17 mouse cellular contexts compared by ENCODE assay signal in genomic region chr6:31176831-31177230, GRCm38 (mm10).
DNase-seq lines count a peak whose midpoint lies in the region; ATAC-seq and TF ChIP-seq lines count a peak whose summit lies in the region.
"Had no signal": no experiment of that assay in that cellular context is flagged by ENCODE, and none has a peak within 500 bp of the region (broad histone marks: within the 10 kb centered on the region; RNA-seq: fewer than 3 reads in every experiment).

No protein-coding gene starts in this region.

- H3K27me3 ChIP-seq in heart, adult 2 months (ENCODE audit: control insufficient read depth, insufficient read depth, low read length) = no peaks in the 10 kb centered on the region
- H3K27me3 ChIP-seq in CH12.LX (replicated peaks) = no peaks in the 10 kb centered on the region
- H3K27me3 ChIP-seq in megakaryocyte, embryonic 14.5 days (replicated peaks) = no peaks in the 10 kb centered on the region
- H3K27me3 ChIP-seq: embryonic facial prominence, embryonic 15.5 days; heart, embryonic 13.5 days; hindbrain, embryonic 15.5 days had no signal

- intact Hi-C loops in heart, adult 2 months (cut with DNase I) = loop anchor here (5.0 kb wide), 1 partner anchor 100 kb away; no protein-coding TSS in a partner anchor

- TF ChIP-seq CTCF in heart, adult 2 months (IDR thresholded peaks at IDR 0.05) = no peak
- TF ChIP-seq CTCF in CH12.LX (conservative IDR thresholded peaks at IDR 0.05 in 1 of 2, IDR thresholded peaks at IDR 0.05 in 1 of 2; ENCODE audit: low read depth in 2 of 2, low read length in 2 of 2) = no peak

- no peak for TF ChIP-seq POLR2A in heart, adult 2 months (IDR thresholded peaks at IDR 0.05; ENCODE audit: insufficient read depth, low read depth, low read length)
- no peak for TF ChIP-seq POLR2A in CH12.LX (IDR thresholded peaks at IDR 0.05; ENCODE audit: low read depth, low read length)

- no peaks in the 10 kb centered on the region for H3K9me3 ChIP-seq in CH12.LX (replicated peaks; ENCODE audit: low read length)
- no peaks in the 10 kb centered on the region for H3K9me3 ChIP-seq in megakaryocyte, embryonic 14.5 days
- H3K9me3 ChIP-seq: embryonic facial prominence, embryonic 15.5 days; forebrain, embryonic 10.5 days; G1E; heart, embryonic 13.5 days; hindbrain, embryonic 15.5 days had no signal

- TF ChIP-seq RAD21 in CH12.LX (IDR thresholded peaks at IDR 0.05; ENCODE audit: low read depth, low read length) = no peak

- DNase-seq in heart, adult 2 months = no peak
- no peak for DNase-seq in heart, adult 18-20 months
- DNase-seq in CH12.LX (ENCODE audit: extremely low read depth) = no peak
- DNase-seq in urinary bladder, adult 2 months (ENCODE audit: low spot score) = no peak
- no peak for DNase-seq in urinary bladder, adult 18-20 months (ENCODE audit: low spot score in 2 of 2)
- no peak for DNase-seq in testis, postnatal 14 days (ENCODE audit: low spot score)
- DNase-seq: cerebellum, adult 2 months; heart, postnatal 36 days had no signal

- WGBS in heart, adult 2 months = 79% methylated on average over 1 of the region's 1 CpGs

- H3K79me2 ChIP-seq in heart, adult 2 months (replicated peaks; ENCODE audit: control insufficient read depth, insufficient read depth, low read length) = peaks cover 6% of the 10 kb centered on the region
- peaks cover 7% of the 10 kb centered on the region; the same call in 1 of the 2 replicates for H3K79me2 ChIP-seq in CH12.LX (replicated peaks; ENCODE audit: control insufficient read depth, extremely low read depth, insufficient read depth, poor library complexity, severe bottlenecking)

- H3K4me1 ChIP-seq in heart, adult 2 months (ENCODE audit: control insufficient read depth, insufficient read depth, low read length) = peaks cover 23% of the 10 kb centered on the region
- H3K4me1 ChIP-seq in CH12.LX (ENCODE audit: control insufficient read depth in 1 of 2, insufficient read depth in 2 of 2) = peaks cover 27 to 81% of the 10 kb centered on the region in 2 experiments
- peaks cover 86% of the 10 kb centered on the region for H3K4me1 ChIP-seq in megakaryocyte, embryonic 14.5 days
- H3K4me1 ChIP-seq: embryonic facial prominence, embryonic 15.5 days; forebrain, embryonic 10.5 days; hindbrain, embryonic 15.5 days had no signal

- H3K4me2 ChIP-seq in CH12.LX (ENCODE audit: insufficient read depth, low read depth, poor library complexity, severe bottlenecking) = peak overlapping the region; percentile 4; the same call in 1 of the 2 replicates
- H3K4me2 ChIP-seq: embryonic facial prominence, embryonic 15.5 days; heart, embryonic 13.5 days; hindbrain, embryonic 15.5 days had no signal

- TF ChIP-seq EP300 in heart, adult 2 months (IDR thresholded peaks at IDR 0.05; ENCODE audit: insufficient read depth, low read depth, low read length) = no peak
- no peak for TF ChIP-seq EP300 in CH12.LX (IDR thresholded peaks at IDR 0.05; ENCODE audit: low read length)

- no peak overlapping the region for H3K4me3 ChIP-seq in heart, adult 2 months
- H3K4me3 ChIP-seq in CH12.LX (replicated peaks in 1 of 3; ENCODE audit: low read depth in 2 of 3, low read length in 2 of 3, poor library complexity in 1 of 3) = no peak overlapping the region
- peak overlapping the region; percentile 77 for H3K4me3 ChIP-seq in megakaryocyte, embryonic 14.5 days (replicated peaks)
- H3K4me3 ChIP-seq: embryonic facial prominence, embryonic 15.5 days; erythroblast, embryonic 14.5 days; forebrain, embryonic 10.5 days; heart, embryonic 13.5 days; hindbrain, embryonic 15.5 days had no signal

- no peak overlapping the region for H3K9ac ChIP-seq in heart, adult 2 months (ENCODE audit: low read depth, low read length)
- no peak overlapping the region for H3K9ac ChIP-seq in CH12.LX (ENCODE audit: insufficient read depth, low read depth)
- H3K9ac ChIP-seq: embryonic facial prominence, embryonic 15.5 days; heart, embryonic 13.5 days; hindbrain, embryonic 15.5 days had no signal

- in situ Hi-C loops in CH12.LX (cut with MboI; ENCODE audit: low pct_ligation_motif_present, low pct_unique_long_range_greater_than_20kb, low sequenced_read_pairs) = loop anchor here (5.0 kb wide), 1 partner anchor 110 kb away; no protein-coding TSS in a partner anchor

- peak overlapping the region; percentile 3; the same call in 1 of the 2 replicates for H3K27ac ChIP-seq in heart, adult 2 months
- H3K27ac ChIP-seq in CH12.LX (ENCODE audit: insufficient read depth, low read depth) = peak overlapping the region; percentile 36
- H3K27ac ChIP-seq: embryonic facial prominence, embryonic 15.5 days; forebrain, embryonic 10.5 days; heart, embryonic 13.5 days; hindbrain, embryonic 15.5 days had no signal

- H3K36me3 ChIP-seq in heart, adult 2 months (ENCODE audit: control insufficient read depth, insufficient read depth, low read length) = peaks cover 34% of the 10 kb centered on the region
- peaks cover 16 to 61% of the 10 kb centered on the region in 2 experiments for H3K36me3 ChIP-seq in CH12.LX (replicated peaks in 1 of 2; ENCODE audit: control insufficient read depth in 1 of 2, insufficient read depth in 1 of 2, low read length in 1 of 2)
- peaks cover 75% of the 10 kb centered on the region for H3K36me3 ChIP-seq in megakaryocyte, embryonic 14.5 days (replicated peaks; ENCODE audit: low read length)
- H3K36me3 ChIP-seq: embryonic facial prominence, embryonic 15.5 days; forebrain, embryonic 10.5 days; G1E; heart, embryonic 13.5 days; hindbrain, embryonic 15.5 days had no signal

- dilution Hi-C loops in CH12.LX (cut with MboI; ENCODE audit: extremely low pct_ligation_motif_present, extremely low pct_unique_long_range_greater_than_20kb, low sequenced_read_pairs) = no loop called here

- peak; percentile 38; the same call in 1 of the 2 replicates for ATAC-seq in common myeloid progenitor, adult 5-6 weeks (replicated peaks; ENCODE audit: low read depth, poor library complexity, severe bottlenecking)
- ATAC-seq: forebrain, embryonic 14.5 days had no signal

TF ChIP-seq in CH12.LX, 34 proteins besides CTCF, POLR2A, EP300 and RAD21:
- TF ChIP-seq BHLHE40 (IDR thresholded peaks at IDR 0.05; ENCODE audit: low read depth, low read length) = no peak
- peak; percentile 43; the same call in 1 of the 2 replicates for TF ChIP-seq MEF2A (IDR thresholded peaks at IDR 0.05; ENCODE audit: borderline replicate concordance, low read depth, low read length)
